Mouse (Mus musculus): ENCODE results near the gene Zic2. TPM values are rescaled to one million over a fixed set of nuclear protein-coding genes. Genes with fewer than 3 reads are reported as not detected.

Zic2 gene
- polyA plus RNA-seq, 1 experiment from 2014 or later = not detected

- no peak overlapping the region for H3K9ac ChIP-seq (ENCODE audit: low read length)
- H3K9me3 ChIP-seq (ENCODE audit: control insufficient read depth, low read length) = no peaks in the 10 kb centered on the region
- H3K4me1 ChIP-seq (replicated peaks; ENCODE audit: control insufficient read depth, insufficient read depth, low read length) = peaks cover 9% of the 10 kb centered on the region
- no peaks in the 10 kb centered on the region for H3K36me3 ChIP-seq (ENCODE audit: control insufficient read depth, insufficient read depth, low read length)
- no peak overlapping the region for H3K4me3 ChIP-seq (ENCODE audit: low read length)
- 6% methylated on average over 2 of the region's 2 CpGs for WGBS
- no peak overlapping the region for H3K27ac ChIP-seq (ENCODE audit: low read length)
- H3K27me3 ChIP-seq (ENCODE audit: control insufficient read depth, insufficient read depth, low read depth, low read length) = peaks cover 89% of the 10 kb centered on the region
- no peak for ATAC-seq (ENCODE audit: low read depth)
- no peak overlapping the region for H3K4me2 ChIP-seq (ENCODE audit: low read depth, low read length)
These were observed 5.1 kb downstream of the Zic2 start for GRCm38 (mm10) chr14:122480355-122480754.

- Histone ChIP-seq H3K36me3 (ENCODE audit: control insufficient read depth, insufficient read depth, low read length) (no peaks in the 10 kb centered on the region), H3K4me1 (replicated peaks; ENCODE audit: control insufficient read depth, insufficient read depth, low read length) (peaks cover under 1% of the 10 kb centered on the region; the same call in 1 of the 2 replicates), H3K27ac (ENCODE audit: low read length) (no peak overlapping the region), H3K9me3 (ENCODE audit: control insufficient read depth, low read length) (no peaks in the 10 kb centered on the region), H3K4me3 (ENCODE audit: low read length) (no peak overlapping the region), H3K9ac (ENCODE audit: low read length) (no peak overlapping the region), H3K4me2 (ENCODE audit: low read depth, low read length) (no peak overlapping the region), H3K27me3 (ENCODE audit: control insufficient read depth, insufficient read depth, low read depth, low read length) (peaks cover 89% of the 10 kb centered on the region)
- WGBS = 1% methylated on average over 15 of the region's 15 CpGs
- no peak; the same call in 1 of the 2 replicates for ATAC-seq (ENCODE audit: low read depth)
These were observed 5.9 kb downstream of the Zic2 start for GRCm38 (mm10) chr14:122481181-122481580.

- no peak for ATAC-seq (ENCODE audit: low read depth)
- Histone ChIP-seq H3K36me3 (ENCODE audit: control insufficient read depth, insufficient read depth, low read length) (no peaks in the 10 kb centered on the region), H3K4me2 (ENCODE audit: low read depth, low read length) (no peak overlapping the region), H3K4me1 (replicated peaks; ENCODE audit: control insufficient read depth, insufficient read depth, low read length) (no peaks in the 10 kb centered on the region), H3K27ac (ENCODE audit: low read length) (no peak overlapping the region), H3K9me3 (ENCODE audit: control insufficient read depth, low read length) (no peaks in the 10 kb centered on the region), H3K4me3 (ENCODE audit: low read length) (no peak overlapping the region), H3K9ac (ENCODE audit: low read length) (no peak overlapping the region), H3K27me3 (ENCODE audit: control insufficient read depth, insufficient read depth, low read depth, low read length) (peaks cover 90% of the 10 kb centered on the region)
- WGBS = under 1% methylated on average over 36 of the region's 38 CpGs
These were observed 7.1 kb downstream of the Zic2 start for GRCm38 (mm10) chr14:122482081-122483023.

- H3K27me3 ChIP-seq (ENCODE audit: control insufficient read depth, insufficient read depth, low read depth, low read length) = peaks cover 86% of the 10 kb centered on the region
- no peak for ATAC-seq (ENCODE audit: low read depth)
- WGBS = 5% methylated on average over 5 of the region's 5 CpGs
- H3K4me3 ChIP-seq (ENCODE audit: low read length) = no peak overlapping the region
- H3K36me3 ChIP-seq (ENCODE audit: control insufficient read depth, insufficient read depth, low read length) = no peaks in the 10 kb centered on the region
- H3K27ac ChIP-seq (ENCODE audit: low read length) = no peak overlapping the region
- H3K9me3 ChIP-seq (ENCODE audit: control insufficient read depth, low read length) = no peaks in the 10 kb centered on the region
- H3K4me2 ChIP-seq (ENCODE audit: low read depth, low read length) = no peak overlapping the region
- no peaks in the 10 kb centered on the region for H3K4me1 ChIP-seq (replicated peaks; ENCODE audit: control insufficient read depth, insufficient read depth, low read length)
- no peak overlapping the region for H3K9ac ChIP-seq (ENCODE audit: low read length)
These were observed 7.8 kb downstream of the Zic2 start for GRCm38 (mm10) chr14:122483024-122483385.

- no peaks in the 10 kb centered on the region for H3K4me1 ChIP-seq (replicated peaks; ENCODE audit: control insufficient read depth, insufficient read depth, low read length)
- H3K27me3 ChIP-seq (ENCODE audit: control insufficient read depth, insufficient read depth, low read depth, low read length) = peaks cover 79% of the 10 kb centered on the region
- no peak for ATAC-seq (ENCODE audit: low read depth)
- H3K27ac ChIP-seq (ENCODE audit: low read length) = no peak overlapping the region
- H3K4me3 ChIP-seq (ENCODE audit: low read length) = no peak overlapping the region
- H3K4me2 ChIP-seq (ENCODE audit: low read depth, low read length) = no peak overlapping the region
- no peak overlapping the region for H3K9ac ChIP-seq (ENCODE audit: low read length)
- H3K36me3 ChIP-seq (ENCODE audit: control insufficient read depth, insufficient read depth, low read length) = no peaks in the 10 kb centered on the region
- no peaks in the 10 kb centered on the region for H3K9me3 ChIP-seq (ENCODE audit: control insufficient read depth, low read length)
- 3% methylated on average over 18 of the region's 18 CpGs for WGBS
These were observed 8.6 kb downstream of the Zic2 start for GRCm38 (mm10) chr14:122483556-122484421.

GRCm38 (mm10) chr14:122484458-122484843 lies 9.2 kb downstream of the Zic2 start:
- Histone ChIP-seq H3K27ac (ENCODE audit: low read length) (no peak overlapping the region), H3K27me3 (ENCODE audit: control insufficient read depth, insufficient read depth, low read depth, low read length) (peaks cover 80% of the 10 kb centered on the region), H3K4me3 (ENCODE audit: low read length) (no peak overlapping the region), H3K4me2 (ENCODE audit: low read depth, low read length) (no peak overlapping the region), H3K9me3 (ENCODE audit: control insufficient read depth, low read length) (no peaks in the 10 kb centered on the region), H3K36me3 (ENCODE audit: control insufficient read depth, insufficient read depth, low read length) (no peaks in the 10 kb centered on the region), H3K9ac (ENCODE audit: low read length) (no peak overlapping the region), H3K4me1 (replicated peaks; ENCODE audit: control insufficient read depth, insufficient read depth, low read length) (no peaks in the 10 kb centered on the region)
- ATAC-seq (ENCODE audit: low read depth) = no peak
- 0% methylated on average over 4 of the region's 4 CpGs for WGBS

GRCm38 (mm10) chr14:122484844-122485551 lies 9.8 kb downstream of the Zic2 start:
- no peak overlapping the region for H3K4me3 ChIP-seq (ENCODE audit: low read length)
- H3K27me3 ChIP-seq (ENCODE audit: control insufficient read depth, insufficient read depth, low read depth, low read length) = peaks cover 83% of the 10 kb centered on the region
- H3K4me2 ChIP-seq (ENCODE audit: low read depth, low read length) = no peak overlapping the region
- no peak overlapping the region for H3K9ac ChIP-seq (ENCODE audit: low read length)
- no peaks in the 10 kb centered on the region for H3K36me3 ChIP-seq (ENCODE audit: control insufficient read depth, insufficient read depth, low read length)
- 1% methylated on average over 23 of the region's 24 CpGs for WGBS
- ATAC-seq (ENCODE audit: low read depth) = no peak
- H3K4me1 ChIP-seq (replicated peaks; ENCODE audit: control insufficient read depth, insufficient read depth, low read length) = no peaks in the 10 kb centered on the region
- H3K9me3 ChIP-seq (ENCODE audit: control insufficient read depth, low read length) = no peaks in the 10 kb centered on the region
- H3K27ac ChIP-seq (ENCODE audit: low read length) = no peak overlapping the region

- WGBS = 3% methylated on average over 12 of the region's 12 CpGs
- H3K4me2 ChIP-seq (ENCODE audit: low read depth, low read length) = no peak overlapping the region
- H3K9me3 ChIP-seq (ENCODE audit: control insufficient read depth, low read length) = no peaks in the 10 kb centered on the region
- no peak overlapping the region for H3K27ac ChIP-seq (ENCODE audit: low read length)
- no peak for ATAC-seq (ENCODE audit: low read depth)
- H3K9ac ChIP-seq (ENCODE audit: low read length) = no peak overlapping the region
- no peak overlapping the region for H3K4me3 ChIP-seq (ENCODE audit: low read length)
- H3K27me3 ChIP-seq (ENCODE audit: control insufficient read depth, insufficient read depth, low read depth, low read length) = peaks cover 84% of the 10 kb centered on the region
- no peaks in the 10 kb centered on the region; the same call in 1 of the 2 replicates for H3K4me1 ChIP-seq (replicated peaks; ENCODE audit: control insufficient read depth, insufficient read depth, low read length)
- H3K36me3 ChIP-seq (ENCODE audit: control insufficient read depth, insufficient read depth, low read length) = no peaks in the 10 kb centered on the region
These were observed 10.5 kb downstream of the Zic2 start for GRCm38 (mm10) chr14:122485635-122486181.
